Mouse (Mus musculus): ENCODE data around the gene Rbm43. TPM values are rescaled to one million over a fixed set of nuclear protein-coding genes. Genes with fewer than 3 reads are reported as not detected.
"Not testable (repeated sequence)": the region's sequence is repeated elsewhere in the genome, so short reads cannot be mapped to it uniquely, and the experiment has no call there.

The Rbm43 gene
- polyA plus RNA-seq, 1 experiment: 23.2 TPM

DNA sequence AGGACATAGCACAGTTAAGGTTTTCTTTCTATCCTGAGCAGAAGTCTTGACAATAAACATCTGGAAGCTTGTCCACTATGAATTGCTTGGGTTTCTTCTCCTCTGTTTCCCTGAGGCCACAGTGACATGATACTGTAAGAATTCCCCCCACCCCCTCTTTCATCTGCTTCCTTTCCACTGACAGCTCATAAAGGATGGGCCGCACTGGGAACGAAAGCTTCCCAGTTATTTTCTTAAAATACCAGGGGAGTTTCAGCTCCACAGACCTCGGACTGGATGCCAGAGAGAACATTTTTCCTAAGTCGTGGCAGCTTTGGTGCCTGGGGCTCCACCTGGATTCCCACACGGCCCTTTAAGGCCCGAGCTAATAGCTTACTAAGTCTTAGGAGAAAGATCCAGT, 22.2 kb downstream of the Rbm43 start:
- no peak for TF ChIP-seq POLR2A (IDR thresholded peaks at IDR 0.05; ENCODE audit: control insufficient read depth, low read depth, low read length)
- no peak for TF ChIP-seq CTCF (IDR thresholded peaks at IDR 0.05; ENCODE audit: control insufficient read depth, insufficient read depth, insufficient replicate concordance, low read depth, low read length)
- Histone ChIP-seq H3K27ac (ENCODE audit: control insufficient read depth, insufficient read depth, low read depth, low read length) (no peak overlapping the region), H3K27me3 (ENCODE audit: control insufficient read depth, insufficient read depth, low read length) (no peaks in the 10 kb centered on the region), H3K36me3 (ENCODE audit: control insufficient read depth, insufficient read depth, low read length) (no peaks in the 10 kb centered on the region), H3K4me1 (ENCODE audit: control insufficient read depth, insufficient read depth, low read length) (peaks cover 3% of the 10 kb centered on the region; the same call in 1 of the 2 replicates), H3K4me3 (ENCODE audit: control insufficient read depth, low read depth, low read length) (no peak overlapping the region)

DNA sequence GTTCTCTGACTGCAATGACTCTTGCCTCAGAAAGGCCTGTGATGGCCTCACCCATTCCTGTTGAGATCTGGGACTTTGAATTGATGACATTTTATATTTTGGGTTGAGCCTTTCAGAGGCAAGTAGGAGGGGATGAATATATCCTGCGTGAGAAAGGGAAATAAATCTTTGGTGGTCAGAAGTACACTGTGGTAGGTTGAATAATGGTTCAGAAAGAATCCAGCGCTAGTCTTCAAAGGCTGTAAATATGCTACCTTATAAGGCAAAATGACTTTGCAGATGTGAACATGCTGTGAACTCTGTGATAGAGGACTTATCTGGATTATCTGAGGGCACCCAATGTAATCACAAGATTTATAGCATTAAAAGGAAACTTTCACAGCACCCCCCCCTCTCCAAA, 23.1 kb downstream of the Rbm43 start:
- Histone ChIP-seq H3K27ac (ENCODE audit: control insufficient read depth, insufficient read depth, low read depth, low read length) (no peak overlapping the region), H3K36me3 (ENCODE audit: control insufficient read depth, insufficient read depth, low read length) (no peaks in the 10 kb centered on the region), H3K27me3 (ENCODE audit: control insufficient read depth, insufficient read depth, low read length) (no peaks in the 10 kb centered on the region), H3K4me3 (ENCODE audit: control insufficient read depth, low read depth, low read length) (no peak overlapping the region), H3K4me1 (ENCODE audit: control insufficient read depth, insufficient read depth, low read length) (peaks cover 3% of the 10 kb centered on the region; the same call in 1 of the 2 replicates)
- TF ChIP-seq POLR2A (IDR thresholded peaks at IDR 0.05; ENCODE audit: control insufficient read depth, low read depth, low read length) (no peak), CTCF (IDR thresholded peaks at IDR 0.05; ENCODE audit: control insufficient read depth, insufficient read depth, insufficient replicate concordance, low read depth, low read length) (no peak)

DNA sequence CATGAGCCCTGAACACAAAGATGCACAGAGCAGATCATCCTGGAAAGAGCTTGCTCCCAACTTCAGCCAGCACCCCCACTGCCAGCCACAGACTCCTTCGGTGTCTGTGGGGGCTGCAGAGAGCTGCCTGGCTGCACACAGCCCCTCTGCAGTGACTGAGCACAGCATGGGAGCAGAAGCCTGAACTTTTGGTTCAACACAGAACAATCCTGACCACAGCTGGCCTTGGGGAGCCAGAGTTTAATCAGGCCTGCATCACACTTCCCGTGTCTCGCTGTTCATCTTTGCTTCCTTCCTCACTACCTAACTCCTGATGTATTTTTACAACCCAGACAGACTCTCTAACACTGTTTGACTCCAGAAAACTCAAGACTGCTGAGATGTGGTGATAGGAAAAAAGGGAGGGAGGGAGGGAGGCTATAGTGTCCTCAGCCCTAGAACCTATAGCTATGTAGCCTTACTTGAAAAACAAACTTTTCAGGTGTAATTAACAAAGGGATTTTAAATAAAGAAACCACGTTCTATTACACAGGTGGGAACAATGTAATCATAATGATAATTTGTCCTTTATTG, 27.3 kb downstream of the Rbm43 start:
- Histone ChIP-seq H3K4me1 (ENCODE audit: control insufficient read depth, insufficient read depth, low read length) (peaks cover 3% of the 10 kb centered on the region; the same call in 1 of the 2 replicates), H3K27me3 (ENCODE audit: control insufficient read depth, insufficient read depth, low read length) (no peaks in the 10 kb centered on the region), H3K36me3 (ENCODE audit: control insufficient read depth, insufficient read depth, low read length) (no peaks in the 10 kb centered on the region), H3K4me3 (ENCODE audit: control insufficient read depth, low read depth, low read length) (no peak overlapping the region), H3K27ac (ENCODE audit: control insufficient read depth, insufficient read depth, low read depth, low read length) (no peak overlapping the region)
- no peak for TF ChIP-seq POLR2A (IDR thresholded peaks at IDR 0.05; ENCODE audit: control insufficient read depth, low read depth, low read length)
- TF ChIP-seq CTCF (IDR thresholded peaks at IDR 0.05; ENCODE audit: control insufficient read depth, insufficient read depth, insufficient replicate concordance, low read depth, low read length): no peak

DNA sequence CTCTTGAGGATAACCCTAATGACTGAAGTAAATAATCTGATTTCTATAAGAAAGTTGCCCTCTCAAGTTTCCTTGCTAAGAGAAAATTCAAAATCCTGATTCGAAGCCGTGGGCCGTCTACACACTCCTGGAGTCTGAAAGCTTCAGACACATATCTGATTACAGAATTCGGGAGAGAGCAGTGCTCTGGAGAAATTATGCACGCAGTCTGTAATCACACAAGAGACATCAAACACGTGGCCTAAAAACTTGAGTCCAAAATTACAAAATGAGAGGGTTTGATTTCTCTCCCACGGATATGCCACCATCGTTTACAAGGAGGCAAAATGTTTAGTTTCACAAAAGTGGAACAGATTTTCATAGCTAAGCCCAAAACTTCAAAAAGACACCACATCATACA, 29.3 kb downstream of the Rbm43 start:
- TF ChIP-seq POLR2A (IDR thresholded peaks at IDR 0.05; ENCODE audit: control insufficient read depth, low read depth, low read length) (no peak), CTCF (IDR thresholded peaks at IDR 0.05; ENCODE audit: control insufficient read depth, insufficient read depth, insufficient replicate concordance, low read depth, low read length) (no peak)
- Histone ChIP-seq H3K4me1 (ENCODE audit: control insufficient read depth, insufficient read depth, low read length) (no peaks in the 10 kb centered on the region), H3K4me3 (ENCODE audit: control insufficient read depth, low read depth, low read length) (no peak overlapping the region), H3K27ac (ENCODE audit: control insufficient read depth, insufficient read depth, low read depth, low read length) (no peak overlapping the region), H3K36me3 (ENCODE audit: control insufficient read depth, insufficient read depth, low read length) (no peaks in the 10 kb centered on the region), H3K27me3 (ENCODE audit: control insufficient read depth, insufficient read depth, low read length) (no peaks in the 10 kb centered on the region)

DNA sequence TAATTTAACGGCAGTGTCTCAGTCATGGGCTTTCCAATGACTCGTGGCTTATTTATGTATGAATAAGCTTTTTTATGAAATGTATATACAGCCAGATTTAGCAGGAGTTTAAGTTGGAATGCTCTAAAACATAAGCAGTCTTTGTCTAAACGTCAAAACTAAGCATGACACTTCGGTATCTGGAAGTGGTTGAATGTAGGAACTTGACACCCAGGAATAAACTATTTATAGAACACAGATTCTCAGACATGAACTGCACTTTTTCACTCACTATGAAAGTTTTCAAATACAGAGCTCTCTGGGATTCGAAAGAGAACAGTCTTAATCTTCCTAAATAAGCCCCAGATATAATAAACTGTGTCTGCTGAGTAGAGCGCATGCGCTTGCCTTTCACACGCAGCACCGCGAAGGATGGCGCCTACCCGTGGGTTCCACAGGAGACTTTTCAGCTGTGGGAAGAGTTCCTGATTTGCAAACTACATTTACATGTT, 42.5 kb downstream of the Rbm43 start:
- no peaks in the 10 kb centered on the region for H3K27me3 ChIP-seq (ENCODE audit: control insufficient read depth, insufficient read depth, low read length)
- no peaks in the 10 kb centered on the region for H3K36me3 ChIP-seq (ENCODE audit: control insufficient read depth, insufficient read depth, low read length)
- H3K4me3 ChIP-seq (ENCODE audit: control insufficient read depth, low read depth, low read length): no peak overlapping the region
- no peak overlapping the region for H3K27ac ChIP-seq (ENCODE audit: control insufficient read depth, insufficient read depth, low read depth, low read length)
- no peaks in the 10 kb centered on the region for H3K4me1 ChIP-seq (ENCODE audit: control insufficient read depth, insufficient read depth, low read length)
- TF ChIP-seq CTCF (IDR thresholded peaks at IDR 0.05; ENCODE audit: control insufficient read depth, insufficient read depth, insufficient replicate concordance, low read depth, low read length) (no peak), POLR2A (IDR thresholded peaks at IDR 0.05; ENCODE audit: control insufficient read depth, low read depth, low read length) (no peak)

DNA sequence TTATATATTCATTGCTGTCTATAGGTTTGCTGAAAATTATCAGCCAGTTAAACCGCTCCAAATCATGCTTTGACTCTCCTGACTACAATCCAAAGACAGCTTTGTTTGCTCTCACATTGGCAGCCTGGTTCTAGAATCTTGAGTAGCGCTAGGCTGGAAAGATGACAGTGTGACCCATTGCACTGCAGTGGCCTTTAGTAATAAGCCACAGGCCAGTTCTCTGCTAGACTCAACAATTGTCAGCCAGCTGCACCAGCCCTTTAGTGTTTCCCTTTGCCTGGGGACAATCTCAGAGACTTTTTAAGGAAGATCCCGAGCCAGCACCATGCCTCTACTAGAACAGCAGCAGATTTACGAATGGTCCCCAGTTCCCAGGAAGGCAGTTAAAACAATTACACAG, 44.0 kb downstream of the Rbm43 start:
- Histone ChIP-seq H3K27me3 (ENCODE audit: control insufficient read depth, insufficient read depth, low read length) (no peaks in the 10 kb centered on the region), H3K4me1 (ENCODE audit: control insufficient read depth, insufficient read depth, low read length) (no peaks in the 10 kb centered on the region), H3K36me3 (ENCODE audit: control insufficient read depth, insufficient read depth, low read length) (no peaks in the 10 kb centered on the region), H3K4me3 (ENCODE audit: control insufficient read depth, low read depth, low read length) (no peak overlapping the region), H3K27ac (ENCODE audit: control insufficient read depth, insufficient read depth, low read depth, low read length) (no peak overlapping the region)
- TF ChIP-seq CTCF (IDR thresholded peaks at IDR 0.05; ENCODE audit: control insufficient read depth, insufficient read depth, insufficient replicate concordance, low read depth, low read length) (no peak), POLR2A (IDR thresholded peaks at IDR 0.05; ENCODE audit: control insufficient read depth, low read depth, low read length) (no peak)

DNA sequence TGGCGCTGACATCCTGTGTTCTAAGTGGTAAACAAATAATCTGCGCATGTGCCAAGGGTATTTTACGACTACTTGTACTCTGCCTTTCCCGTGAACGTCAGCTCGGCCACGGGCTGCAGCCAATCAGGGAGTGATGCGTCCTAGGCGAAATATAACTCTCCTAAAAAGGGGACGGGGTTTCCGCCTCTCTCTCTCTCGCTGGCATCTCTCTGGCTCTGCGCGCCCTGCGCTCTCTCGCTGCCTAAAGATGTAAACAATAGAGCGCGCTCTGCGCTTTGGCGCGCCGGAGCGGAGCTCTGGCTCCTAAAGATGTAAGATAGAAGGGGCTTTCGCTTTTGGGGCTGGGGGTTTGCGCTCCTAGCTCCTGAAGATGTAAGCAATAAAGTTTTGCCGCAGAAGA, 44.8 kb downstream of the Rbm43 start:
- not testable (repeated sequence) for H3K27ac ChIP-seq (ENCODE audit: control insufficient read depth, insufficient read depth, low read depth, low read length); H3K27me3 ChIP-seq (ENCODE audit: control insufficient read depth, insufficient read depth, low read length); H3K4me3 ChIP-seq (ENCODE audit: control insufficient read depth, low read depth, low read length); H3K36me3 ChIP-seq (ENCODE audit: control insufficient read depth, insufficient read depth, low read length); H3K4me1 ChIP-seq (ENCODE audit: control insufficient read depth, insufficient read depth, low read length)

DNA sequence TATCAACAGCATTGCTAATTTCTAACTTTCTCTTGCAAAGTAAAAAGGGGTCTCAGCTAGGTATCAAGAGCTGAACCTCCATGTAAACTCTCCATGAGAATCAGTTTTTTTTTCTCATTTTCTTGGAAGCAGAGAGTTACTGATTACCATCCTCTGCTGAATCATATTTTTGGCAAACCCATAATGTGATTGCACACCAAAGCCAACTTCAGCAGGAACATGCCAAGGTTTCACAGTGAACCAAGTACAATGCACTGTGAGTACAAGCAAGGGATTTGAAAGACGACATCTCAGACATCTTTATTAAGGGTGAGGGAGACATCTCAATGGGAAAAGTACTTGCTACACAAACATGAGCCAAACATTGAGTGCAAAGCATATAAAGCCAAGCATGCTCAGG, 54.8 kb downstream of the Rbm43 start:
- no peak for TF ChIP-seq POLR2A (IDR thresholded peaks at IDR 0.05; ENCODE audit: control insufficient read depth, low read depth, low read length)
- TF ChIP-seq CTCF (IDR thresholded peaks at IDR 0.05; ENCODE audit: control insufficient read depth, insufficient read depth, insufficient replicate concordance, low read depth, low read length): no peak
- no peak overlapping the region for H3K27ac ChIP-seq (ENCODE audit: control insufficient read depth, insufficient read depth, low read depth, low read length)
- no peaks in the 10 kb centered on the region for H3K36me3 ChIP-seq (ENCODE audit: control insufficient read depth, insufficient read depth, low read length)
- no peaks in the 10 kb centered on the region; the same call in 1 of the 2 replicates for H3K4me1 ChIP-seq (ENCODE audit: control insufficient read depth, insufficient read depth, low read length)
- no peaks in the 10 kb centered on the region for H3K27me3 ChIP-seq (ENCODE audit: control insufficient read depth, insufficient read depth, low read length)
- no peak overlapping the region for H3K4me3 ChIP-seq (ENCODE audit: control insufficient read depth, low read depth, low read length)

Other genes with a start within 250 kb of the Rbm43 start
- 0.85 and 1.1 TPM in 2 replicates for gene Nmi, start 38.3 kb upstream of the Rbm43 start, polyA plus RNA-seq (2012; rRNA removed)
- gene Tnfaip6, start 102.8 kb upstream of the Rbm43 start, polyA plus RNA-seq (2012; rRNA removed): 0.35 and 0.46 TPM in 2 replicates
- 20.2 and 22.4 TPM in 2 replicates for gene Rif1, start 137.7 kb upstream of the Rbm43 start, polyA plus RNA-seq (2012; rRNA removed)